Mouse (Mus musculus) stomach, postnatal 0 days (tissue): ENCODE measurements around the gene Hoxc11. TPM values are rescaled to one million over a fixed set of nuclear protein-coding genes. Genes with fewer than 3 reads are reported as not detected.

ENCODE experiments used
- ATAC-seq: fragments of 200-750 bp; cut with Nextera tagmentation; 2 replicates; pipeline ENCODE4 v1.8.0; 2017; ENCODE audit not compliant: low FRiP score, low TSS enrichment
- DNase-seq: peaks from one replicate; pipeline ENCODE4 v3.0.0-alpha.2; 2016; ENCODE audit warnings: low spot score
- H3K27ac ChIP-seq: fragments of 300-500 bp; sonication (generic); replicated peaks from 2 replicates; pipeline ENCODE4 v1.5.1; 2014; ENCODE audit warnings: mild to moderate bottlenecking, control low read depth
- H3K27me3 ChIP-seq: fragments of 300-500 bp; sonication (generic); 2 replicates; pipeline ENCODE4 v1.6.1; 2014; ENCODE audit warnings: low read length; ENCODE audit not compliant: control insufficient read depth, insufficient read depth
- H3K36me3 ChIP-seq: fragments of 300-500 bp; sonication (generic); 2 replicates; pipeline ENCODE4 v1.6.1; 2014; ENCODE audit warnings: low read length, mixed read lengths; ENCODE audit not compliant: control insufficient read depth, insufficient read depth
- H3K4me1 ChIP-seq: fragments of 300-500 bp; sonication (generic); replicated peaks from 2 replicates; pipeline ENCODE4 v1.6.1; 2014; ENCODE audit warnings: antibody characterized with exemption; ENCODE audit not compliant: control insufficient read depth, insufficient read depth
- H3K4me2 ChIP-seq: fragments of 300-500 bp; sonication (generic); replicated peaks from 2 replicates; pipeline ENCODE4 v1.6.1; 2014; ENCODE audit warnings: low read depth, mild to moderate bottlenecking, control low read depth, moderate library complexity
- H3K4me3 ChIP-seq: fragments of 300-500 bp; sonication (generic); 2 replicates; pipeline ENCODE4 v1.5.1; 2014; ENCODE audit warnings: low read depth, low read length, control low read depth
- H3K9ac ChIP-seq: fragments of 300-500 bp; sonication (generic); 2 replicates; pipeline ENCODE4 v1.6.1; 2014; ENCODE audit warnings: mild to moderate bottlenecking, low read length, control low read depth, mixed read lengths
- H3K9me3 ChIP-seq: fragments of 300-500 bp; sonication (generic); 2 replicates; pipeline ENCODE4 v1.6.1; 2016; ENCODE audit warnings: low read length; ENCODE audit not compliant: control insufficient read depth
- CTCF ChIP-seq: IDR thresholded peaks from 2 replicates; pipeline ENCODE4 v1.5.1; 2016; ENCODE audit warnings: antibody characterized with exemption, low read depth, mild to moderate bottlenecking, moderate library complexity
- EP300 ChIP-seq: optimal IDR thresholded peaks from 2 replicates; pipeline ENCODE3; 2016; ENCODE audit warnings: antibody characterized with exemption
- WGBS: fragments of 180-500 bp; shearing (Covaris S2); extraction: QIAGEN DNeasy Blood & Tissue Kit; methylation state at CpG from one replicate; pipeline ENCODE4 v1.1.7; 2014; 5-methylcytosine and 5-hydroxymethylcytosine counted together
- polyA plus RNA-seq: library from polyadenylated mRNA; unstranded; fragments of >200 nt; fragmentation: Nextera tagmentation; extraction: Ambion mirVana; gene quantifications from 2 replicates; pipeline ENCODE4 v1.2.1, GENCODE M21; 2015

The Hoxc11 gene
- polyA plus RNA-seq, 1 experiment from 2014 or later: not detected

DNA sequence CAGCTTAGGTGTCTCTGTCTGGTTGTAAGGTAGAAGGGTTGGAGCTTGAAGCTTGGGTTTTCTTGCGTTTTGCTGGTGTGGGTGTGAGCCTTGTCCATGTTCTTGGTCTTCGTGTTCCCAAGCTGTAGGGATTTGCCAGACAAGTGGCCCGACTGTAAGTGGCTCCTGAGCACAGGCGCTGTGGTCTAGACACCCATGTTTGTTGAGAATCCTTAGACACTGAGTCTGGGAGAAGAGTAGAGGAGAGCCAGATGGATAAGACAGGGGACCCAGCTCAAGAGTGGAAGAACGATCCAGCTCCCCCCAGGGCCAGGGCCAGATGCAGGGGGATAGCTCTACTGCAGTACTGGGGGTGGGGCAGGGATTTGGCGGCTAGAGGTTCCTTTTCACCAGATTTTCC lies 18.5 kb downstream of the Hoxc11 start:
- H3K27ac ChIP-seq: no peak overlapping the region
- H3K27me3 ChIP-seq: peaks cover 47% of the 10 kb centered on the region
- H3K9me3 ChIP-seq: no peaks in the 10 kb centered on the region
- no peak overlapping the region for H3K4me2 ChIP-seq
- H3K36me3 ChIP-seq: no peaks in the 10 kb centered on the region
- no peaks in the 10 kb centered on the region for H3K4me1 ChIP-seq
- TF ChIP-seq EP300: no peak
- no peak for TF ChIP-seq CTCF
- H3K4me3 ChIP-seq: no peak overlapping the region
- ATAC-seq (no peak), DNase-seq (no peak)
- WGBS: 9% methylated on average over 6 of the region's 6 CpGs
- H3K9ac ChIP-seq: no peak overlapping the region

DNA sequence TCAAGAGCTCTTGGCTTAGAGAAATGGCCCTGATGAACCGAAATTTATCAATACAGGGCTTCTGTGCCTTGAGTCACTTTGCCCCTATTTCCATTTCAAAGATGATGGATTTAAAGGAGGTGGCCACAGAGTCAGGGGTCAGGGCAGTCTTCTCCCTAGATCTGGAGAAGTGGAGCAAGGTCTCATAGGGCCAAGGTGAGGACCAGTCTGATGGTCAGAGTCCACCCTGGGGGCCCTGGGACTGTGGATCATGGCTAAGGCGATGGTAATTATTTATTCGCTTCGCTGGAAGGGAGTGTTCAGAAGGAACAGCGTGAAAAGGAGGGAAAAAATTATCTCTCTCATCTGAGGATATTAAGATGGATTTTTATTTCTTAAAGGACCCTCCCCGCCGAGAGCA lies 20.8 kb downstream of the Hoxc11 start:
- ATAC-seq (no peak), DNase-seq (no peak)
- 7% methylated on average over 7 of the region's 7 CpGs for WGBS
- peaks cover 46% of the 10 kb centered on the region for H3K27me3 ChIP-seq
- no peaks in the 10 kb centered on the region for H3K4me1 ChIP-seq
- TF ChIP-seq CTCF: no peak
- no peak for TF ChIP-seq EP300
- no peak overlapping the region for H3K27ac ChIP-seq
- H3K9ac ChIP-seq: no peak overlapping the region
- no peak overlapping the region for H3K4me3 ChIP-seq
- H3K4me2 ChIP-seq: no peak overlapping the region
- H3K9me3 ChIP-seq: no peaks in the 10 kb centered on the region
- H3K36me3 ChIP-seq: no peaks in the 10 kb centered on the region

GRCm38 (mm10) chr15:102975688-102976111 lies 21.5 kb downstream of the Hoxc11 start:
- DNase-seq: no peak
- H3K4me2 ChIP-seq: no peak overlapping the region
- no peak overlapping the region for H3K4me3 ChIP-seq
- no peaks in the 10 kb centered on the region for H3K36me3 ChIP-seq
- no peaks in the 10 kb centered on the region for H3K4me1 ChIP-seq
- TF ChIP-seq EP300 (no peak), CTCF (no peak)
- peaks cover 45% of the 10 kb centered on the region for H3K27me3 ChIP-seq
- no peak overlapping the region for H3K9ac ChIP-seq
- 1% methylated on average over 21 of the region's 21 CpGs for WGBS
- H3K27ac ChIP-seq: no peak overlapping the region
- no peaks in the 10 kb centered on the region for H3K9me3 ChIP-seq
- no peak for ATAC-seq

- H3K4me1 ChIP-seq: no peaks in the 10 kb centered on the region
- no peaks in the 10 kb centered on the region for H3K36me3 ChIP-seq
- H3K4me3 ChIP-seq: peak within 1 kb of the TSS; percentile 23
- DNase-seq: no peak
- no peak for ATAC-seq
- no peak within 1 kb of the TSS for H3K9ac ChIP-seq
- H3K27me3 ChIP-seq: peaks cover 50% of the 10 kb centered on the region
- H3K4me2 ChIP-seq: peak within 1 kb of the TSS; percentile 36
- no peaks in the 10 kb centered on the region for H3K9me3 ChIP-seq
- no peak within 1 kb of the TSS for H3K27ac ChIP-seq
- TF ChIP-seq CTCF (no peak), EP300 (no peak)
- 3% methylated on average over 15 of the region's 20 CpGs for WGBS
Measured at GRCm38 (mm10) chr15:102976171-102976570, 21.9 kb downstream of the Hoxc11 start, which contains the start of gene Hoxc9. Gene Hoxc9, plus strand, starts transcription at chr15:102976439.

DNA sequence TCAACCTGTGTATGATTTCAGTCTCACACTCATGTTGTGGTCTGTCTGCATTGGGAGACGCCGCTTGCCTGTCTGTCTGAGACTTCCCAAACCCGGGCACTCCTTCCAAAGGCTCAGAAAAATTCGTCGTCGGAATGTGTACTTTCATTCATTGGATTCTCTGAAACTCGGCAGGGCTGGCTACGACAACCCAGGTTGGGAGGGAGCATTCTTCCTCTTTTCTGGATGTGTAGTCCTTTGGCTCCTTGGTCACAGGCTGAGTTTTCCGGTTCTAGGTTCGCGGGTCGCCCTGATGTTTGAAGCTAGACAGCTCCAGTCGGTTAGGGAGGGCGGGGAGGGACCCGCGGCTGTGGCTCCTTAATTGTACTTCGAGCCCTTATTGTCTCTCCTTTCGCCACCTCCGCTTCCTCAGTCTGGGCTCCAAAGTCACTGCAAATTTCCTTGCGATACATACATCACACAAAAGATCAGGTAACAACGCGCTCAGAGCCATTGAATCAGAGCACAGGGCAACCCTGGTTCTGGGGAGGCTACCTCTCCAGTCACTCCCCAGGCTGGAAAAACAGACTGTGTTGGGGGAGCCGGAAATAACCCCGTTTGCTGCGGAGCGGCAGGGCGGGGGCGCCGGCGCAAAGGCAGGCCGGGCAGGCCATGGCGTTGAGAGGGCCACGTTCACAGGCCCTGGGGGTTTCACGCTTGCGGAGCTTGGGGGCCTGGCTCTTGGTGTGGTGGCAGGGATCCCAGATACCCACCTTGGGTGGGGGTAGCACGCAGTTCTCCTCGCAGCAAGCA lies 22.6 kb downstream of the Hoxc11 start:
- Histone ChIP-seq H3K27me3 (peaks cover 56% of the 10 kb centered on the region), H3K4me2 (peak overlapping the region; percentile 36), H3K9ac (no peak overlapping the region), H3K36me3 (no peaks in the 10 kb centered on the region), H3K4me3 (peak overlapping the region; percentile 23), H3K27ac (no peak overlapping the region), H3K9me3 (no peaks in the 10 kb centered on the region), H3K4me1 (no peaks in the 10 kb centered on the region)
- no peak for TF ChIP-seq EP300
- no peak for TF ChIP-seq CTCF
- DNase-seq (no peak), ATAC-seq (no peak)
- WGBS: 3% methylated on average over 37 of the region's 37 CpGs

- no peaks in the 10 kb centered on the region for H3K9me3 ChIP-seq
- WGBS: 7% methylated on average over 16 of the region's 16 CpGs
- no peak for DNase-seq
- TF ChIP-seq CTCF (no peak), EP300 (no peak)
- H3K36me3 ChIP-seq: no peaks in the 10 kb centered on the region
- H3K4me1 ChIP-seq: no peaks in the 10 kb centered on the region
- H3K27me3 ChIP-seq: peaks cover 58% of the 10 kb centered on the region
- H3K9ac ChIP-seq: no peak overlapping the region
- no peak overlapping the region for H3K27ac ChIP-seq
- peak overlapping the region; percentile 36 for H3K4me2 ChIP-seq
- peak overlapping the region; percentile 23 for H3K4me3 ChIP-seq
- ATAC-seq: no peak
Measured at GRCm38 (mm10) chr15:102977423-102977974, 23.3 kb downstream of the Hoxc11 start.
